Mouse (Mus musculus): ENCODE data around the gene Ramac. TPM values are rescaled to one million over a fixed set of nuclear protein-coding genes. Genes with fewer than 3 reads are reported as not detected.

Ramac gene
- polyA plus RNA-seq, 1 experiment from 2014 or later, result 78.3 TPM

Other genes with a start within 250 kb of the Ramac start
- 50.9 and 62.4 TPM in 2 replicates for gene Fsd2, start 196.0 kb upstream of the Ramac start, polyA plus RNA-seq (2014; fragmentation: Nextera tagmentation; extraction: Ambion mirVana)
- 5.9 and 6.2 TPM in 2 replicates for gene Whamm, start 191.7 kb upstream of the Ramac start, polyA plus RNA-seq (2014; fragmentation: Nextera tagmentation; extraction: Ambion mirVana)
- gene Homer2, start 55.4 kb upstream of the Ramac start, polyA plus RNA-seq (2014; fragmentation: Nextera tagmentation; extraction: Ambion mirVana), result 121 and 129 TPM in 2 replicates
- 40.5 and 42.0 TPM in 2 replicates for gene 3110040N11Rik, start 26.6 kb downstream of the Ramac start, polyA plus RNA-seq (2014; fragmentation: Nextera tagmentation; extraction: Ambion mirVana)
- gene Btbd1, start 66.5 kb downstream of the Ramac start, polyA plus RNA-seq (2014; fragmentation: Nextera tagmentation; extraction: Ambion mirVana), result 94.0 and 94.8 TPM in 2 replicates
- not detected in 2 replicates for gene Gm10160, start 92.9 kb downstream of the Ramac start, polyA plus RNA-seq (2014; fragmentation: Nextera tagmentation; extraction: Ambion mirVana)
- 27.0 and 29.4 TPM in 2 replicates for gene Tm6sf1, start 96.1 kb downstream of the Ramac start, polyA plus RNA-seq (2014; fragmentation: Nextera tagmentation; extraction: Ambion mirVana)
- gene Hdgfl3, start 171.5 kb downstream of the Ramac start, polyA plus RNA-seq (2014; fragmentation: Nextera tagmentation; extraction: Ambion mirVana), result 11.0 and 11.9 TPM in 2 replicates
- 8.5 and 8.6 TPM in 2 replicates for gene Bnc1, start 229.4 kb downstream of the Ramac start, polyA plus RNA-seq (2014; fragmentation: Nextera tagmentation; extraction: Ambion mirVana)